Mouse (Mus musculus) G1E (cell line): ENCODE data around the gene Ppp1r1b.

ENCODE experiments used
- CTCF ChIP-seq: IDR thresholded peaks from 2 replicates; pipeline ENCODE4 v1.5.1; 2012; ENCODE audit warnings: low read depth, low read length, inconsistent platforms, mixed read lengths
- TAL1 ChIP-seq: conservative IDR thresholded peaks from 2 replicates; pipeline ENCODE4 v1.6.1; 2012; ENCODE audit warnings: low read depth, low read length, inconsistent platforms, mixed read lengths

GRCm38 (mm10) chr11:98372406-98372805 lies 24.2 kb downstream of the Ppp1r1b start:
- no peak for TF ChIP-seq TAL1
- peak; percentile 92 for TF ChIP-seq CTCF
